Mouse (Mus musculus): ENCODE results near the gene Unc93a.
"Not testable (repeated sequence)": the region's sequence is repeated elsewhere in the genome, so short reads cannot be mapped to it uniquely, and the experiment has no call there.

DNA sequence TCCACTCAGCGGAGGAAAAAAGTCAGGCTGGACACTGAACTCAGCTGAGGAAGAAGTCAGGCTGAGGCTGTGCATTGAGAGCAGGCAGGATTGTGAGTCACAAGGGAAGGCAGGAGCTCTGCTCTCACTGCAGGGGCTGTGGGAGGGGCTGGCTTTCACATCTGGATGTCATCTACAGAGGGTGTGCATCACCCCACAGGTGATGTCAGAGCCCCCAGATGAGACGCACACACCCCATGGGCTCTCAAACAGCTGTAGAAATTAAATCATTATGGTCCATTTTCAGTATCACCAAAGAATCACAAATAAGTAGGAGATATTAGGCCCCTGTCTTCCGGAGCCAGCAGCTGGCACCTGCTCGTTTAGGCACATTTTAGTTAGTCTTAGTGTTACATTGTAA, at the start of gene Unc93a:
- not testable (repeated sequence) for TF ChIP-seq POLR2A (IDR thresholded peaks at IDR 0.05; ENCODE audit: control insufficient read depth, low read depth, low read length); CTCF (IDR thresholded peaks at IDR 0.05; ENCODE audit: control insufficient read depth, insufficient read depth, insufficient replicate concordance, low read depth, low read length)
